Mouse (Mus musculus) small intestine, adult 2 months (tissue): ENCODE measurements around the gene Dtx1.

Experiments
- CTCF ChIP-seq: fragments of 200-500 bp; IDR thresholded peaks from 2 replicates; pipeline ENCODE4 v1.5.1; 2012; ENCODE audit warnings: low read depth, mild to moderate bottlenecking, control low read depth, inconsistent platforms, low read length, moderate library complexity, mixed read lengths; ENCODE audit not compliant: insufficient replicate concordance, insufficient read length; ENCODE audit errors: extremely low read depth
- POLR2A ChIP-seq: fragments of 200-500 bp; IDR thresholded peaks from 2 replicates; pipeline ENCODE4 v1.6.1; 2012; ENCODE audit warnings: low read depth, mild to moderate bottlenecking, control low read depth, inconsistent platforms, low read length, moderate library complexity

GRCm38 (mm10) chr5:120710161-120710825, 1.4 kb downstream of the Dtx1 start:
- no peak for TF ChIP-seq CTCF
- no peak for TF ChIP-seq POLR2A
